Mouse (Mus musculus) heart, adult 8-10 months (tissue): ENCODE measurements around the gene Tssc4. TPM values are rescaled to one million over a fixed set of nuclear protein-coding genes. Genes with fewer than 3 reads are reported as not detected.

Experiments
- DNase-seq: peaks from one replicate; pipeline ENCODE4 v3.0.0; 2022; ENCODE audit warnings: low spot score
- total RNA-seq, 4 experiments: library from RNA; stranded (reverse); gene quantifications; 2 replicates each; pipeline ENCODE4 v1.2.4; 2022

Tssc4 gene
- total RNA-seq, 4 experiments from 2014 or later = 13.6 to 15.2 (median 14.3) TPM

DNA sequence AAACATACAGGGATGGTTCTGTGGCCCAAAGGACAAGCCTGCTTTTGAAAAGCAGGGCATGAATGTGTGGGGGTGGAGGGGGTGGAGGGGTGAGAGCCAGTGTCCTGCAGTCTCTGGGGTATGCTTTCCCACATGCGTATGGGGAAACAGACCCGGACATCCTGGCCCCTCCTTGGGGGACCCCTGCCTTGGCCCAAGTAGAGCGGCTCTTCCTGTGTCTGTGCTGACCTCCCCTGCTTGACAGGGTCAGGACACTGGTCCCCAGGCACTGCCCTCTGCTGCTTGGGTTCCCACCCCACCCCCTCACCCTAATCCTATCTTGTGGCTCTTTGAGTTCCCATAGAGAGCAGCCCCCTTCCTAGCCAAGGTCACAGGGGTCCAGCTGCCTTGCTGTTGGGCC lies 40.6 kb downstream of the Tssc4 start:
- DNase-seq = no peak

DNA sequence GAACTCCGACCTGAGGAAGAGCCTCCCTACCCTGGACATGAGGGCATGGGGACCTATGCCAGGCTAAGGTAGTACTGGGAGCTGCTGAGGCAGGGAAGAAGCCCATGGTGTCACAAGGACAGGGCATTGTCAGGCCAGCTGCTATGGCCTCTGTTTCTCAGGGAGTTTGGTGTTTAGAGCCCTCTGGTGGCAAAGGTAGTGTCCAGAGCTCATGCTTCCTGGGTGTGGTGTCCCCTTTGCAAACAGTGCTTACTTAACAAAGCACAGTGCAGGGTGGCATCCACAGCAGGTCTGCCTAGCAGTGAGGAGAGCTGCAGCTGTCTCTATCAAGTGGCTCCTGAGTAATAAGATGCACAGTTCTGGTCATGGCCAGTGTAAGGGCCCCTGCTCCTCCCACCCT lies 41.8 kb downstream of the Tssc4 start:
- DNase-seq = no peak

DNA sequence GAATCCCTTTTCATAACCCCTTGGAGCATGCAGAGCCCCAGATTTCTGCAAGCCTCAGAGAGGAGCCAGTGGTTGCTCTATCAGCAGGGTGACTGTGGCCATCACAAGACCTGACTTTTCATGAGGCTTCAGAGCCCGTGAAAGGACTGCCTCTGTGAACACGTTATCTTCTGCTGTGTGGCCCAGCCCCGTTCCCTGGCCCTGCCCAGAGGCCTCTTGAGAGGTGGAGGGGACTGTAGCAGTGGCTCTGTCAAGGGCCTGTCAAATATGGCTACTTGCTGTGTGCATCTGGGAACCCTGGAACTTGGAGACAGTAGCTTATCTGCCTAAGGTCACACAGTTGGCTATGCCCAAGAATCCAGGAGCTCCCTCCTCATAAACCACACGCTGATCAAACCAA lies 42.7 kb downstream of the Tssc4 start:
- DNase-seq = no peak

DNA sequence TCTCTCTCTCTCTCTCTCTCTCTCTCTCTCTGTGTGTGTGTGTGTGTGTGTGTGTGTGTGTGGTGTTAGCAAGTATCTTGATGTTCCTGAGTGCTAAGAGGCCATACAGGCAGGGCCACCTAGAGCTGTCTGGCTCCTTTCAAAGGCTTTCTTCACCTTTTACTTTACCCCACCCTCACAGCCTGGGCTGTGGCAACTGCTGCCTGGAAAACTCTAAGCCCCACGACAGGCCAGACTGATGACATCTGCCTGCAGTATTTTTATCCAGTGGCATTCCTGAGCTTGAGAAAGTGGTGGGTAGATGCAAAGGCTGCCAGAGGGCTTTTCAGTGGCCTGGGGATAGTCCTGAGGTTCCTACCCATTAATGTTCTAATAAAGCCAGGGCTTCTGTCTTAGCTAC lies 43.3 kb downstream of the Tssc4 start:
- DNase-seq = no peak

DNA sequence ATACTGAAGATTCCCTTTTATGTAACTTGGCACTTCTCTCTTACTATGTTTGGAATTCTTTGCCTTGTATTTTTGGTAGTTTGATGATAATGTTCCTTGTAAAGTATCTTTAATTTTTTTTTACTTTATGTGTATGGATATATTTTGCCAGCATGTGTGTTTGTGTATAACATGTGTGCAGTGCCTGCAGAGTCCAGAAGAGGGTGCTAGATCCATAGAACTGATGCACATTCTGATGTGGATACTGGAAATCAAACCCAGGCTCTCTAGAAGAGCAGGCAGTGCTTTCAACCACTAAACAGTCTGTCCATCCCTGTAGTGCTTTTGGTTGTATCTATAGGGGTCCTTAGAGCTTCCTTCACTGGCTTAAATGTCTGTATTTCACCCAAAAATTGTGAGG lies 45.7 kb downstream of the Tssc4 start:
- DNase-seq = no peak

DNA sequence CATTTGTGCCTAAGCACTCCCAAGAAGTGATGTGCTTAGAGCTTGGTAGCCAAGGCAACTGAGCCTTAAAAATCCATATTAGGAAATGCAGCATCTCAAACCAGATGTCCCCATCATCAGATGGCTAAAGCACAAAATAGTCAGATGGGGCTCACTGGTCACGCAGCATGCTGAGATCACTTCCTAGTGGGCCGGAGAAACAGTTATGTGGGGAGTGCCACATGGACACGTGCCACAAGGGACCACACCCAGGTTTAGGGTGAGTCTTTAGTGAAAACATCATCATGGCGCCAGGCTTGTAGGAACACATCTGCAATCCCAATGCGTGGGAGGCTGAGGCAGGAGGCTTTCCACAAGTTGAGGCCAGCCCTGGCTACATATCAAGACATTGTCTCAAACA lies 47.5 kb downstream of the Tssc4 start:
- DNase-seq = no peak

DNA sequence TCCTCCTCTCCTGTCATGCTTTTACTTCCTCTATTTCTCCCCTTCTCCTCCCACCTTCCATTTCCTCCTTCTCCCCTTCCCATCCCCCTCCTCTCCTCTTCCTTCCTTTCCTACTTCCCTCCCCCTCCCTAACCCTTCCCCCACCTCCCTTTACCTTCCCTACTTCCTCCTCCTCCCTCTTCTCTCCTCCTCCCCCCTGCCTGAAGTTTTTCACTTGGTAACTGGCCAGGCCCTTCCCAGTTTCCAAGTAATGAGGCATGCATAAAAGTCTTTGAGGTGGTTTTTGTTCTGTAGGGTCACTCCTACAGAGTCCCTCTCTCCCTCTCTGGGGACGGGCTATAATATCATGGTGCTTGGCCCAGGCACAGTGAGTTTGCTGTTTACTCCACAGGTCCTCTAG lies 50.4 kb downstream of the Tssc4 start:
- no peak for DNase-seq

DNA sequence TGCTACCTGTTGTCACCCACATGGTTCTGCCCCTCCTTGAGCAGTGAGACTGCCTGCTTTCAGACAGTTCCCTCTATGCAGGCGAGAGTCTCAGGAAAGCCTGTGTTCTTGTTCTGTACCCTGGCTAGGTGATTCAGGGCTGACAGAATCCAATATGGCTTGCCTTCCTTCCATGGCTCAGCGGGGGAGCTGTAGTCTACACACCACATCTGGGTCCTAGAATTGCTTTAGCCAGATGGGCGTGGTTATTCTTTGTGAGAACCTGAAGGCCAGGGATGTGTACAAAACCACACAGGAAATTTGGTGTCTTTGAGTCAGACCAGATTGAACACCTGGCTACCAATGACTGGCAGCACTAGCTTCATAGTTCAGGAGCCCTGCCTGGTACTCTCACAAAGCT lies 50.8 kb downstream of the Tssc4 start:
- DNase-seq = no peak

Other genes with a start within 250 kb of the Tssc4 start
- gene Th, start 138.1 kb upstream of the Tssc4 start, total RNA-seq = not detected
- not detected for gene Ascl2, start 100.0 kb upstream of the Tssc4 start, total RNA-seq
- gene Tspan32, start 64.2 kb upstream of the Tssc4 start, total RNA-seq = 1 to 10 TPM in 1 of 4 experiments, under 1 TPM in 3; 0.27 to 2.8 (median 0.52) TPM
- 100 to 1,000 TPM; 397 to 430 (median 418) TPM for gene Cd81, start 16.5 kb upstream of the Tssc4 start, total RNA-seq
- under 1 TPM in 1 of 4 experiments, not detected in 3; 0.28 TPM for gene Trpm5, start 25.4 kb downstream of the Tssc4 start, total RNA-seq
- 10 to 100 TPM; 30.9 to 36.9 (median 32.8) TPM for gene Kcnq1, start 37.1 kb downstream of the Tssc4 start, total RNA-seq